Mouse (Mus musculus) hindbrain, embryonic 16.5 days (tissue): ENCODE results near the gene Klhl22. TPM values are rescaled to one million over a fixed set of nuclear protein-coding genes. Genes with fewer than 3 reads are reported as not detected.

Experiments used
- ATAC-seq: fragments of 200-750 bp; cut with Nextera tagmentation; 2 replicates; pipeline ENCODE4 v1.8.0; 2017; ENCODE audit warnings: moderate TSS enrichment, moderate library complexity
- H3K27ac ChIP-seq: fragments of 300-500 bp; sonication (generic); 2 replicates; pipeline ENCODE4 v1.5.1; 2014; ENCODE audit warnings: low read depth, mild to moderate bottlenecking, control low read depth, low read length, moderate library complexity
- H3K27me3 ChIP-seq: fragments of 300-500 bp; sonication (generic); replicated peaks from 2 replicates; pipeline ENCODE4 v1.6.1; 2014; ENCODE audit warnings: low read length; ENCODE audit not compliant: control insufficient read depth, insufficient read depth
- H3K36me3 ChIP-seq: fragments of 300-500 bp; sonication (generic); 2 replicates; pipeline ENCODE4 v1.6.1; 2014; ENCODE audit warnings: mild to moderate bottlenecking, low read length, moderate library complexity, mixed read lengths; ENCODE audit not compliant: control insufficient read depth, insufficient read depth
- H3K4me1 ChIP-seq: fragments of 300-500 bp; sonication (generic); 2 replicates; pipeline ENCODE4 v1.6.1; 2014; ENCODE audit warnings: low read depth, low read length; ENCODE audit not compliant: control insufficient read depth, insufficient read depth
- H3K4me2 ChIP-seq: fragments of 300-500 bp; sonication (generic); 2 replicates; pipeline ENCODE4 v1.6.1; 2014; ENCODE audit warnings: mild to moderate bottlenecking, low read length, control low read depth, moderate library complexity
- H3K4me3 ChIP-seq: fragments of 300-500 bp; sonication (generic); 2 replicates; pipeline ENCODE4 v1.5.1; 2014; ENCODE audit warnings: mild to moderate bottlenecking, low read length, control low read depth, moderate library complexity
- H3K9ac ChIP-seq: fragments of 300-500 bp; sonication (generic); 2 replicates; pipeline ENCODE4 v1.6.1; 2014; ENCODE audit warnings: low read depth, mild to moderate bottlenecking, control low read depth, low read length, moderate library complexity
- H3K9me3 ChIP-seq: fragments of 300-500 bp; sonication (generic); 2 replicates; pipeline ENCODE4 v1.6.1; 2014; ENCODE audit warnings: mild to moderate bottlenecking, low read length, moderate library complexity; ENCODE audit not compliant: control insufficient read depth
- WGBS: fragments of 180-500 bp; shearing (Covaris S2); extraction: QIAGEN DNeasy Blood & Tissue Kit; methylation state at CpG from one replicate; pipeline ENCODE4 v1.1.7; 2014; 5-methylcytosine and 5-hydroxymethylcytosine counted together
- polyA plus RNA-seq: library from polyadenylated mRNA; unstranded; fragments of >200 nt; fragmentation: Nextera tagmentation; extraction: Ambion mirVana; gene quantifications from 2 replicates; pipeline ENCODE4 v1.2.1, GENCODE M21; 2015

Klhl22 gene
- polyA plus RNA-seq, 1 experiment from 2014 or later = 90.2 TPM

DNA sequence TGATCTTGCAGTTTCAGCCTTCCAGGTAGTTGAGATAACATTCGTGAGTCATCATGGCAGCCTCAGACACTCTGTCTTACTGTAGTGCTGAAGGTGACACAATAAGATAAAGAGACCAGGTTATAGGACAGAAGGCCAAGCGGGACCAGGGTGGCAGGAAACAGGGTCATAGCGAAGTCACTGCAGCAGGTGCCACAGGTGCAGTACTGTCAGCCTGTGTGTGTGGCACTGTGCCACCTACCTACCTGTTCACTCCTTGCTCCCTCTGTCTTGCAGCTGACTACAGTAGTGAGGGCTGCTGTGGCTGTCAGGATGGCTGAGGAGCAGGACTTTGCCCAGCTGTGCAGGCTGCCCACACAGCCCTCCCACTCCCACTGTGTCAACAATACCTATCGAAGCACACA is 4.7 kb downstream of the Klhl22 start:
- Histone ChIP-seq H3K4me2 (no peak overlapping the region), H3K9me3 (no peaks in the 10 kb centered on the region), H3K4me1 (peaks cover 21% of the 10 kb centered on the region), H3K36me3 (0 out of 2 replicates have a peak, but pooled peaks cover 2% of the 10 kb centered on the region), H3K4me3 (no peak overlapping the region), H3K9ac (no peak overlapping the region), H3K27ac (no peak overlapping the region), H3K27me3 (no peaks in the 10 kb centered on the region)
- ATAC-seq = no peak
- WGBS = 89% methylated on average over 4 of the region's 4 CpGs

- no peaks in the 10 kb centered on the region for H3K27me3 ChIP-seq
- ATAC-seq = no peak
- peaks cover 11% of the 10 kb centered on the region; the same call in 1 of the 2 replicates for H3K36me3 ChIP-seq
- H3K4me3 ChIP-seq = no peak overlapping the region
- H3K9me3 ChIP-seq = no peaks in the 10 kb centered on the region
- no peak overlapping the region for H3K4me2 ChIP-seq
- peaks cover 4% of the 10 kb centered on the region for H3K4me1 ChIP-seq
- H3K9ac ChIP-seq = no peak overlapping the region
- 84% methylated on average over 7 of the region's 7 CpGs for WGBS
- no peak overlapping the region for H3K27ac ChIP-seq
These were observed 9.4 kb downstream of the Klhl22 start for GRCm38 (mm10) chr16:17768834-17769233.

DNA sequence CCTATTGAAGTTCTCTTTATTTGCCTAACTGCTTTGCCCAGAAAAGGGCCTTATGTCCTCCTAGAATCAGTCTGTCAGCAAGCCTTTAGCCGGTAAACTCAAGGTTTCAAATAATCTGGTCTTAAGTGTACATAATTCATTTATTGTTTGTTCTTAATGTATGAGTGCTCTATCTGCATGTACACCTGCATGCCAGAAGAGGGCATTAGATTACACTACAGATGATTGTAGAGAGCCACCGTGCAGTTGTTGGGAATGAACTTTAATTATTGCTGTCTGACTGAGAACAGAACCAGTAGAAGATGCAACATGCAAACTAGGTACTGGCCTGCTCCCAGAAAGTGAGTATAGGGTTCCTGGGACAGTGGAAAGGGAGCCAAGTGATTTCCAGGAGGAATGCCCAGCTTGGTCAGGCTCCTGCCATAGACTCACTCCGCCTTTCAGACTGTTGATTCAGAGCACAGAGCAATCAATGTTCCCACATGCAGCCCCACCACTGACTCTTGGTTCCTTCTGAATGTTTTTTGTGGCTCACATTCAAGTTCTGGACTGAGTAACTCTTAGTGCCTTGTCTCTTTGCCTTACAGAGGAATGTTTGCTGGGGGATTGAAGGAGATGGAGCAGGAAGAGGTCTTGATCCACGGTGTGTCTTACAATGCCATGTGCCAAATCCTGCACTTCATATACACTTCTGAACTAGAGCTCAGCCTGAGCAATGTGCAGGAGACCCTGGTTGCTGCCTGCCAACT is 11.9 kb downstream of the Klhl22 start:
- 67% methylated on average over 4 of the region's 4 CpGs for WGBS
- H3K27ac ChIP-seq = no peak overlapping the region
- H3K4me3 ChIP-seq = no peak overlapping the region
- H3K9me3 ChIP-seq = no peaks in the 10 kb centered on the region
- no peak overlapping the region for H3K4me2 ChIP-seq
- peak; percentile 40; the same call in 1 of the 2 replicates for ATAC-seq
- H3K4me1 ChIP-seq = no peaks in the 10 kb centered on the region
- H3K36me3 ChIP-seq = peaks cover 18% of the 10 kb centered on the region
- H3K9ac ChIP-seq = no peak overlapping the region
- no peaks in the 10 kb centered on the region for H3K27me3 ChIP-seq

DNA sequence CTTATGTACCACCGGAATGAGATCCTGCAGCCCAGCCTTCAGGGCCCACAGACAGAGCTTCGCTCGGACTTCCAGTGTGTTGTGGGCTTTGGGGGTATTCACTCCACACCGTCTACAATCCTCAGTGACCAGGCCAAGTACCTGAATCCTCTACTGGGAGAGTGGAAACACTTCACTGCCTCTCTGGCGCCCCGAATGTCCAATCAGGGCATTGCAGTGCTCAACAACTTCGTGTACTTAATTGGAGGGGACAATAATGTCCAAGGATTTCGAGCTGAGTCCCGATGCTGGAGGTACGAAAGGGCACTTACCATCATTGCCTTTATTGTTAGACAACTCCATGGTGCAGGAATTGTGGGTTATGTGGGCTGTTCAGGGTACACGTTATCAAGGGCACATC is 17.4 kb downstream of the Klhl22 start:
- Histone ChIP-seq H3K4me1 (no peaks in the 10 kb centered on the region), H3K27me3 (no peaks in the 10 kb centered on the region), H3K4me2 (no peak overlapping the region), H3K4me3 (no peak overlapping the region), H3K36me3 (peaks cover 29% of the 10 kb centered on the region), H3K27ac (no peak overlapping the region), H3K9me3 (no peaks in the 10 kb centered on the region), H3K9ac (no peak overlapping the region)
- 68% methylated on average over 11 of the region's 11 CpGs for WGBS
- ATAC-seq = no peak

GRCm38 (mm10) chr16:17778223-17778622 is 18.8 kb downstream of the Klhl22 start:
- Histone ChIP-seq H3K4me1 (no peaks in the 10 kb centered on the region), H3K9ac (no peak overlapping the region), H3K27me3 (no peaks in the 10 kb centered on the region), H3K27ac (no peak overlapping the region), H3K4me3 (no peak overlapping the region), H3K9me3 (no peaks in the 10 kb centered on the region), H3K36me3 (peaks cover 30% of the 10 kb centered on the region), H3K4me2 (no peak overlapping the region)
- ATAC-seq = no peak
- 92% methylated on average over 4 of the region's 4 CpGs for WGBS

- Histone ChIP-seq H3K4me3 (no peak overlapping the region), H3K9ac (no peak overlapping the region), H3K27ac (no peak overlapping the region), H3K27me3 (no peaks in the 10 kb centered on the region), H3K4me2 (no peak overlapping the region), H3K9me3 (no peaks in the 10 kb centered on the region), H3K4me1 (no peaks in the 10 kb centered on the region), H3K36me3 (peaks cover 34% of the 10 kb centered on the region)
- no peak for ATAC-seq
- 88% methylated on average over 1 of the region's 1 CpGs for WGBS
These were observed 20.3 kb downstream of the Klhl22 start for GRCm38 (mm10) chr16:17779692-17780091.

DNA sequence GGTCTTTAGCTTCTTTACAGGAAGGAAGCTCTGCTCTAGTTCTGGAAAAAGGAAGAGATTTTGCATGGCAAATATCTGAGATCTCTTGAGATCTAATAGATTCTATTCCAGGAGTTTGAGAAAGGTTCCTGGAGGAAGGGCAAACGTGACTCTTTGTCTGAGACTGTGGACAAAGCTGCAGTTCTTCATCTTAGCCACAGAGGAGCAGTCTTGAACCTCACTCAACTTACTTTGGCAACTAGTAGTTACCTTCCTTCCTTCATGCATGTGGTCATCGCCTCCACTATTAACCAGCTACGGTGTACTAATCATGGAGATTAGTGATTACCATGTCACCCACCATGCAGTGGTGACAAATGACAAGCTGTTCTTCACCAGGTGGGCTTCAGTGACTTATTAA is 25.9 kb downstream of the Klhl22 start:
- H3K36me3 ChIP-seq = peaks cover 24% of the 10 kb centered on the region
- H3K4me1 ChIP-seq = no peaks in the 10 kb centered on the region
- no peaks in the 10 kb centered on the region for H3K27me3 ChIP-seq
- WGBS = 57% methylated on average over 3 of the region's 3 CpGs
- no peaks in the 10 kb centered on the region for H3K9me3 ChIP-seq
- no peak overlapping the region for H3K27ac ChIP-seq
- no peak for ATAC-seq
- H3K9ac ChIP-seq = no peak overlapping the region
- H3K4me3 ChIP-seq = no peak overlapping the region
- H3K4me2 ChIP-seq = no peak overlapping the region

GRCm38 (mm10) chr16:17792728-17793127 is 33.3 kb downstream of the Klhl22 start:
- H3K4me3 ChIP-seq = no peak overlapping the region
- no peaks in the 10 kb centered on the region for H3K9me3 ChIP-seq
- peaks cover 7% of the 10 kb centered on the region; the same call in 1 of the 2 replicates for H3K4me1 ChIP-seq
- WGBS = 71% methylated on average over 3 of the region's 3 CpGs
- no peak overlapping the region for H3K27ac ChIP-seq
- ATAC-seq = no peak
- no peak overlapping the region for H3K9ac ChIP-seq
- H3K36me3 ChIP-seq = peaks cover 9% of the 10 kb centered on the region
- H3K4me2 ChIP-seq = no peak overlapping the region
- H3K27me3 ChIP-seq = peaks cover 19% of the 10 kb centered on the region

GRCm38 (mm10) chr16:17794047-17794446 is 34.6 kb downstream of the Klhl22 start:
- H3K27me3 ChIP-seq = peaks cover 24% of the 10 kb centered on the region
- H3K36me3 ChIP-seq = peaks cover 9% of the 10 kb centered on the region

More at GRCm38 (mm10) chr16:17794047-17794446, 34.6 kb downstream of the Klhl22 start:
- peaks cover 13% of the 10 kb centered on the region; the same call in 1 of the 2 replicates for H3K4me1 ChIP-seq
- H3K9ac ChIP-seq = no peak overlapping the region
- no peak overlapping the region for H3K4me3 ChIP-seq
- no peak overlapping the region for H3K27ac ChIP-seq
- no peaks in the 10 kb centered on the region for H3K9me3 ChIP-seq
- no peak overlapping the region for H3K4me2 ChIP-seq
- WGBS = 89% methylated on average over 4 of the region's 4 CpGs
- no peak for ATAC-seq
